Mouse (Mus musculus) stomach, embryonic 14.5 days (tissue): Measurements from ENCODE around the gene Lyrm4. TPM values are rescaled to one million over a fixed set of nuclear protein-coding genes. Genes with fewer than 3 reads are reported as not detected.

Experiments
- ATAC-seq: fragments of 200-750 bp; cut with Nextera tagmentation; 2 replicates; pipeline ENCODE4 v1.8.0; 2017; ENCODE audit warnings: low read depth, moderate TSS enrichment; ENCODE audit not compliant: insufficient number of reproducible peaks, insufficient read depth, low FRiP score
- H3K27ac ChIP-seq: fragments of 300-500 bp; sonication (generic); 2 replicates; pipeline ENCODE4 v1.5.1; 2014; ENCODE audit warnings: mild to moderate bottlenecking, low read length, moderate library complexity, mixed read lengths
- H3K27me3 ChIP-seq: fragments of 300-500 bp; sonication (generic); 2 replicates; pipeline ENCODE4 v1.6.1; 2014; ENCODE audit warnings: low read length, control low read depth, mixed read lengths; ENCODE audit not compliant: control insufficient read depth, insufficient read depth
- H3K36me3 ChIP-seq: fragments of 300-500 bp; sonication (generic); 2 replicates; pipeline ENCODE4 v1.6.1; 2014; ENCODE audit warnings: mild to moderate bottlenecking, control low read depth, low read length, moderate library complexity, mixed read lengths; ENCODE audit not compliant: control insufficient read depth, insufficient read depth
- H3K4me1 ChIP-seq: fragments of 300-500 bp; sonication (generic); 2 replicates; pipeline ENCODE4 v1.6.1; 2014; ENCODE audit warnings: low read length, control low read depth, mixed read lengths; ENCODE audit not compliant: control insufficient read depth, insufficient read depth
- H3K4me2 ChIP-seq: fragments of 300-500 bp; sonication (generic); replicated peaks from 2 replicates; pipeline ENCODE4 v1.6.1; 2014; ENCODE audit warnings: low read depth, low read length, control low read depth
- H3K4me3 ChIP-seq: fragments of 300-500 bp; sonication (generic); 2 replicates; pipeline ENCODE4 v1.5.1; 2014; ENCODE audit warnings: low read depth, low read length, control low read depth
- H3K9ac ChIP-seq: fragments of 300-500 bp; sonication (generic); replicated peaks from 2 replicates; pipeline ENCODE4 v1.6.1; 2014; ENCODE audit warnings: low read depth, mild to moderate bottlenecking, control low read depth, low read length, moderate library complexity, mixed read lengths
- H3K9me3 ChIP-seq: fragments of 300-500 bp; sonication (generic); 2 replicates; pipeline ENCODE4 v1.6.1; 2016; ENCODE audit warnings: low read depth, low read length, control low read depth; ENCODE audit not compliant: control insufficient read depth
- WGBS: fragments of 180-500 bp; shearing (Covaris S2); extraction: QIAGEN DNeasy Blood & Tissue Kit; methylation state at CpG from one replicate; pipeline ENCODE4 v1.1.7; 2014; 5-methylcytosine and 5-hydroxymethylcytosine counted together
- polyA plus RNA-seq: library from polyadenylated mRNA; unstranded; fragments of >200 nt; fragmentation: Nextera tagmentation; extraction: Ambion mirVana; gene quantifications from 2 replicates; pipeline ENCODE4 v1.2.1, GENCODE M21; 2014

Lyrm4 gene
- polyA plus RNA-seq, 1 experiment from 2014 or later, result 30.1 TPM

- WGBS, result 18% methylated on average over 14 of the region's 14 CpGs
- H3K27ac ChIP-seq, result no peak overlapping the region
- H3K4me3 ChIP-seq, result no peak overlapping the region
- no peak for ATAC-seq
- H3K9ac ChIP-seq, result no peak overlapping the region
- H3K27me3 ChIP-seq, result no peaks in the 10 kb centered on the region
- no peaks in the 10 kb centered on the region; the same call in 1 of the 2 replicates for H3K9me3 ChIP-seq
- H3K4me1 ChIP-seq, result no peaks in the 10 kb centered on the region
- no peak overlapping the region for H3K4me2 ChIP-seq
- H3K36me3 ChIP-seq, result no peaks in the 10 kb centered on the region
These were observed 169.8 kb downstream of the Lyrm4 start for GRCm38 (mm10) chr13:35947354-35948000.

- 69% methylated on average over 20 of the region's 20 CpGs for WGBS
- H3K27ac ChIP-seq, result no peak overlapping the region
- no peak overlapping the region for H3K9ac ChIP-seq
- H3K9me3 ChIP-seq, result no peaks in the 10 kb centered on the region; the same call in 1 of the 2 replicates
- no peaks in the 10 kb centered on the region for H3K27me3 ChIP-seq
- H3K36me3 ChIP-seq, result no peaks in the 10 kb centered on the region
- no peak overlapping the region for H3K4me2 ChIP-seq
- no peak overlapping the region for H3K4me3 ChIP-seq
- no peak; the same call in 1 of the 2 replicates for ATAC-seq
- no peaks in the 10 kb centered on the region for H3K4me1 ChIP-seq
These were observed 170.5 kb downstream of the Lyrm4 start for GRCm38 (mm10) chr13:35946659-35947353.

GRCm38 (mm10) chr13:35940934-35941333 is 176.4 kb downstream of the Lyrm4 start:
- no peak overlapping the region for H3K9ac ChIP-seq
- H3K9me3 ChIP-seq, result no peaks in the 10 kb centered on the region
- no peaks in the 10 kb centered on the region for H3K36me3 ChIP-seq
- no peak overlapping the region for H3K4me2 ChIP-seq
- no peaks in the 10 kb centered on the region for H3K4me1 ChIP-seq
- H3K4me3 ChIP-seq, result no peak overlapping the region
- no peak for ATAC-seq
- WGBS, result 80% methylated on average over 5 of the region's 5 CpGs
- no peaks in the 10 kb centered on the region for H3K27me3 ChIP-seq
- H3K27ac ChIP-seq, result no peak overlapping the region

- Histone ChIP-seq H3K9ac (no peak overlapping the region), H3K9me3 (peaks cover 4% of the 10 kb centered on the region; the same call in 1 of the 2 replicates), H3K36me3 (no peaks in the 10 kb centered on the region), H3K4me1 (no peaks in the 10 kb centered on the region), H3K4me2 (no peak overlapping the region), H3K27me3 (no peaks in the 10 kb centered on the region), H3K4me3 (no peak overlapping the region), H3K27ac (no peak overlapping the region)
- 53% methylated on average over 18 of the region's 18 CpGs for WGBS
- ATAC-seq, result no peak
These were observed 177.3 kb downstream of the Lyrm4 start for GRCm38 (mm10) chr13:35939871-35940665.

GRCm38 (mm10) chr13:35937991-35938390 is 179.3 kb downstream of the Lyrm4 start:
- 69% methylated on average over 2 of the region's 2 CpGs for whole genome bisulfite sequencing
- Histone ChIP-seq H3K4me1 (no peaks in the 10 kb centered on the region), H3K36me3 (no peaks in the 10 kb centered on the region), H3K9me3 (peaks cover 7% of the 10 kb centered on the region; the same call in 1 of the 2 replicates), H3K4me2 (no peak overlapping the region), H3K27ac (no peak overlapping the region), H3K27me3 (no peaks in the 10 kb centered on the region), H3K9ac (no peak overlapping the region), H3K4me3 (no peak overlapping the region)
- ATAC-seq, result no peak

Other genes starting within 250 kb of the Lyrm4 start
- 21.5 and 25.2 TPM in 2 replicates for gene Rpp40, start 211.2 kb downstream of the Lyrm4 start, polyA plus RNA-seq
- gene Ppp1r3g, start 158.7 kb downstream of the Lyrm4 start, polyA plus RNA-seq, result 0.55 and 0.87 TPM in 2 replicates
- 35.4 and 40.0 TPM in 2 replicates for gene Fars2, start 114 bp downstream of the Lyrm4 start, polyA plus RNA-seq